Mouse (Mus musculus) cerebellum, postnatal 4 days (tissue): ENCODE measurements around the gene Tmem230.
"Not testable (repeated sequence)": the region's sequence is repeated elsewhere in the genome, so short reads cannot be mapped to it uniquely, and the experiment has no call there.

Experiments
- DNase-seq, 2 experiments: peaks; one replicate each; pipeline ENCODE4 v3.0.0; 2022; ENCODE audit warnings: low spot score in 2 of 2, mixed read lengths in 1 of 2

Tmem230 gene

GRCm38 (mm10) chr2:132272694-132273389, 25.2 kb upstream of the Tmem230 start:
- DNase-seq: no peak

GRCm38 (mm10) chr2:132270331-132270951, 22.8 kb upstream of the Tmem230 start:
- DNase-seq: no peak

- no peak for DNase-seq
These were observed 21.6 kb upstream of the Tmem230 start for GRCm38 (mm10) chr2:132269217-132269616.

- DNase-seq: no peak
These were observed 18.5 kb upstream of the Tmem230 start for GRCm38 (mm10) chr2:132266086-132266485.

GRCm38 (mm10) chr2:132265196-132265595, 17.6 kb upstream of the Tmem230 start:
- no peak for DNase-seq

- no peak for DNase-seq
These were observed 16.7 kb upstream of the Tmem230 start for GRCm38 (mm10) chr2:132264266-132264710.

GRCm38 (mm10) chr2:132263421-132264265, 16.0 kb upstream of the Tmem230 start:
- DNase-seq: peak in 1 of 2 experiments; percentile 25

- DNase-seq: peak; percentile 96 to 99
These were observed 15.3 kb upstream of the Tmem230 start, which contains the start of gene Cds2 for GRCm38 (mm10) chr2:132262879-132263398. Cds2 (plus strand) TSS chr2:132263148.

- DNase-seq: no peak
These were observed 14.6 kb upstream of the Tmem230 start for GRCm38 (mm10) chr2:132262175-132262574.

- no peak for DNase-seq
These were observed 13.0 kb upstream of the Tmem230 start for GRCm38 (mm10) chr2:132260601-132261000.

- DNase-seq: no peak
These were observed 9.9 kb upstream of the Tmem230 start for GRCm38 (mm10) chr2:132257350-132258068.

- no peak for DNase-seq
These were observed 6.0 kb upstream of the Tmem230 start for GRCm38 (mm10) chr2:132253603-132254002.

- peak; percentile 88 to 93 for DNase-seq
These were observed 5.2 kb upstream of the Tmem230 start, which contains the start of gene Pcna for GRCm38 (mm10) chr2:132252542-132253528. Pcna (minus strand) TSS chr2:132253314.

- DNase-seq: no peak
These were observed 4.3 kb upstream of the Tmem230 start for GRCm38 (mm10) chr2:132251911-132252310.

- DNase-seq: no peak
These were observed 4.2 kb downstream of the Tmem230 start for GRCm38 (mm10) chr2:132243370-132243769.

GRCm38 (mm10) chr2:132240457-132240856, 7.2 kb downstream of the Tmem230 start:
- DNase-seq: peak; percentile 61 to 70

GRCm38 (mm10) chr2:132239434-132239833, 8.2 kb downstream of the Tmem230 start:
- DNase-seq: not testable (repeated sequence)

GRCm38 (mm10) chr2:132235975-132236374, 11.6 kb downstream of the Tmem230 start:
- DNase-seq: no peak

- DNase-seq: no peak
These were observed 12.3 kb downstream of the Tmem230 start for GRCm38 (mm10) chr2:132235291-132235690.
